Mouse (Mus musculus): ENCODE results near the gene Gal3st2c.
"Not testable (repeated sequence)": the region's sequence is repeated elsewhere in the genome, so short reads cannot be mapped to it uniquely, and the experiment has no call there.

Gal3st2c gene

GRCm38 (mm10) chr1:94051104-94051503 lies 60.8 kb downstream of the Gal3st2c start:
- no peak for DNase-seq

- no peak for DNase-seq
These were observed 62.1 kb downstream of the Gal3st2c start, which contains the start of gene Pdcd1 for GRCm38 (mm10) chr1:94052373-94052772. Pdcd1 (minus strand) TSS chr1:94052553.

- DNase-seq, result no peak
These were observed 63.4 kb downstream of the Gal3st2c start for GRCm38 (mm10) chr1:94053530-94054216.

GRCm38 (mm10) chr1:94054481-94054880 lies 64.2 kb downstream of the Gal3st2c start:
- DNase-seq, result no peak

- no peak for DNase-seq
These were observed 65.7 kb downstream of the Gal3st2c start for GRCm38 (mm10) chr1:94055966-94056365.

- no peak for DNase-seq
These were observed 67.1 kb downstream of the Gal3st2c start for GRCm38 (mm10) chr1:94057401-94057800.

- not testable (repeated sequence) for DNase-seq
These were observed 68.0 kb downstream of the Gal3st2c start for GRCm38 (mm10) chr1:94058281-94058680.
